Mouse (Mus musculus): ENCODE data around the gene Actr5. TPM values are rescaled to one million over a fixed set of nuclear protein-coding genes. Genes with fewer than 3 reads are reported as not detected.

Actr5 gene
- polyA plus RNA-seq (2015; fragmentation: Nextera tagmentation; extraction: Ambion mirVana): 11.3 and 12.3 TPM in 2 replicates

DNA sequence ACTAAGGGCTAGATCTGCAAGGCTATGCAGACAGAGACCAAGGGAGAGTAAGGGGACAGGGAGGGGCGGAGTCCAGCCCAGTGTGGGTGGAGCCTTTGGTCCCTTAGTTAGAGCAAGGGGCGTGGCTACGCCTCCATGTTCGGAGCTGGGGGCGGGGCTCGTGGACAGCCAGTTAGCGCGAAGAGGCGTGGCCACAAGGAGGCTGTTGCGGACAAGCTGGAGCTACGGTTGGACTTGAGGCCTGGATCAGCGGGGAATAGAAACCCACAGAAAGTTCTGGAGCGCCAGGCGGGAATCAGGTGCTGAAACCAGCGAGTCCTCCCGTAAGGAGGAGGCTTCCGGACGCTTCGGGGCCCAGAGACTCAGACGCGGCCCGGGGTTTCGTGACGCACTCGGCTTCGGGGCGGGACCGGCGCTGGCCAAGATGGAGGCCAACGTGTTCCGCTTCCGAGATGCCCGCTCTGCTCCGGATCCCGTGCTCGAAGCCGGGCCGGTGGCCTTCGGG lies at the start of gene Actr5:
Gene Actr5 (plus strand): TSS at position 171 of the 505 bp plus-strand sequence.
- Histone ChIP-seq H3K4me2 (ENCODE audit: low read length) (peak within 1 kb of the TSS; percentile 93), H3K27ac (ENCODE audit: low read length) (peak within 1 kb of the TSS; percentile 88), H3K4me3 (replicated peaks; ENCODE audit: low read length) (peak within 1 kb of the TSS; percentile 93), H3K9me3 (ENCODE audit: control insufficient read depth, low read length) (no peaks in the 10 kb centered on the region), H3K9ac (replicated peaks; ENCODE audit: low read depth, low read length) (peak within 1 kb of the TSS; percentile 82), H3K4me1 (replicated peaks; ENCODE audit: control insufficient read depth, insufficient read depth, low read length) (peaks cover 16% of the 10 kb centered on the region), H3K36me3 (ENCODE audit: control insufficient read depth, insufficient read depth) (peaks cover 3% of the 10 kb centered on the region; the same call in 1 of the 2 replicates), H3K27me3 (replicated peaks; ENCODE audit: control insufficient read depth, insufficient read depth, low read length) (peaks cover 5% of the 10 kb centered on the region; the same call in 1 of the 2 replicates)
- ATAC-seq: peak; percentile 91
- 0% methylated on average over 39 of the region's 39 CpGs for WGBS

GRCm38 (mm10) chr2:158579979-158580378 lies 44.7 kb upstream of the Actr5 start:
- Histone ChIP-seq H3K9ac (replicated peaks; ENCODE audit: low read depth, low read length) (no peak overlapping the region), H3K27me3 (replicated peaks; ENCODE audit: control insufficient read depth, insufficient read depth, low read length) (0 out of 2 replicates have a peak, but pooled peaks cover 2% of the 10 kb centered on the region), H3K4me2 (ENCODE audit: low read length) (no peak overlapping the region), H3K9me3 (ENCODE audit: control insufficient read depth, low read length) (no peaks in the 10 kb centered on the region), H3K4me1 (replicated peaks; ENCODE audit: control insufficient read depth, insufficient read depth, low read length) (peaks cover 3% of the 10 kb centered on the region), H3K27ac (ENCODE audit: low read length) (no peak overlapping the region), H3K4me3 (replicated peaks; ENCODE audit: low read length) (no peak overlapping the region), H3K36me3 (ENCODE audit: control insufficient read depth, insufficient read depth) (no peaks in the 10 kb centered on the region; the same call in 1 of the 2 replicates)
- ATAC-seq: no peak
- WGBS: 21% methylated on average over 4 of the region's 4 CpGs

- H3K4me1 ChIP-seq (replicated peaks; ENCODE audit: control insufficient read depth, insufficient read depth, low read length): peaks cover 23% of the 10 kb centered on the region
- H3K27ac ChIP-seq (ENCODE audit: low read length): no peak overlapping the region
- no peak overlapping the region for H3K4me2 ChIP-seq (ENCODE audit: low read length)
- no peaks in the 10 kb centered on the region for H3K36me3 ChIP-seq (ENCODE audit: control insufficient read depth, insufficient read depth)
- H3K27me3 ChIP-seq (replicated peaks; ENCODE audit: control insufficient read depth, insufficient read depth, low read length): peaks cover 4% of the 10 kb centered on the region; the same call in 1 of the 2 replicates
- no peak for ATAC-seq
- H3K4me3 ChIP-seq (replicated peaks; ENCODE audit: low read length): no peak overlapping the region
- WGBS: 11% methylated on average over 12 of the region's 12 CpGs
- H3K9me3 ChIP-seq (ENCODE audit: control insufficient read depth, low read length): no peaks in the 10 kb centered on the region
- 0 out of 2 replicates have a peak overlapping the region, but pooled peaks have one; percentile 3 for H3K9ac ChIP-seq (replicated peaks; ENCODE audit: low read depth, low read length)
These were observed 39.9 kb upstream of the Actr5 start for GRCm38 (mm10) chr2:158584621-158585358.

DNA sequence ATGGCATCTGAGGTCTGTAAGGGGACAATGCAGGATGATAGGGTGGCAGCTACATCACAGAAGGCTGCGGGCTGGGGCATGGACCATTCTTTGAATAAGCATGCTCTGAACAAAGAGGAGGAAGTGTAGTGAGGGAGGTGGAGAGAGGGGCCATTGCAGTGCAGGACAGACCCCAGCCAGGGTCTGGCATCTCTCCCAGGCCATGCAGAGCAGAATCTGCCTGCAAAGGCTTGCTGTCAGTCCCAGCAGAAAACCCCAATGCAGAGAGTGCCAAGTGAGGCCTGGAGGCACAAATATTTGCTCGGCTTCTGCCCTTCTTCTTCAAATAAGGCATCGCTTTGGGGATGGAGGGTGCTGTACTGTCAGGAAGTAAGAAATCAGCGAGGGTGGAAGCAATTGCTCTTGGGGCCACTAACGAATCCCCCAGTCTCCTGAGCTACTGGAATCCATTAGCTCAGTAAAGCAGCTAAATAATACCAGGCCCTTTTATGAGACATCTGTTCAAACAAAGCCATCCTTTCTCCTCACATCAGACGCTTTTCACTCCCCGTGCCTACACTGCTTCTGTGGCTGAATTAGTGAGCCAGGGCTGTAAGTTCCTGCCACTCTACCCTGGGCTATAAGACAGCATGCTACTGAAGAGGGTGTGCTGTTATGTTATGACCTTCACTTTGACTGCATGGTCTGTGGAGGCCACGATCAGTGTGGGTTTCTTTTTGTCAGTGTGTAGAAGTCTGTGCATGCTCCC lies 36.0 kb upstream of the Actr5 start:
- Histone ChIP-seq H3K36me3 (ENCODE audit: control insufficient read depth, insufficient read depth) (no peaks in the 10 kb centered on the region), H3K4me1 (replicated peaks; ENCODE audit: control insufficient read depth, insufficient read depth, low read length) (peaks cover 40% of the 10 kb centered on the region), H3K9ac (replicated peaks; ENCODE audit: low read depth, low read length) (peak overlapping the region; percentile 35; the same call in 1 of the 2 replicates), H3K4me2 (ENCODE audit: low read length) (peak overlapping the region; percentile 5; the same call in 1 of the 2 replicates), H3K27me3 (replicated peaks; ENCODE audit: control insufficient read depth, insufficient read depth, low read length) (peaks cover 4% of the 10 kb centered on the region; the same call in 1 of the 2 replicates), H3K4me3 (replicated peaks; ENCODE audit: low read length) (no peak overlapping the region), H3K9me3 (ENCODE audit: control insufficient read depth, low read length) (no peaks in the 10 kb centered on the region), H3K27ac (ENCODE audit: low read length) (peak overlapping the region; percentile 94)
- peak; percentile 83 for ATAC-seq
- 7% methylated on average over 8 of the region's 8 CpGs for WGBS

GRCm38 (mm10) chr2:158590495-158590894 lies 34.2 kb upstream of the Actr5 start:
- 39% methylated on average over 3 of the region's 3 CpGs for WGBS

GRCm38 (mm10) chr2:158591286-158591685 lies 33.4 kb upstream of the Actr5 start:
- Histone ChIP-seq H3K27me3 (replicated peaks; ENCODE audit: control insufficient read depth, insufficient read depth, low read length) (no peaks in the 10 kb centered on the region), H3K4me2 (ENCODE audit: low read length) (no peak overlapping the region), H3K4me3 (replicated peaks; ENCODE audit: low read length) (no peak overlapping the region), H3K27ac (ENCODE audit: low read length) (no peak overlapping the region), H3K9me3 (ENCODE audit: control insufficient read depth, low read length) (no peaks in the 10 kb centered on the region), H3K4me1 (replicated peaks; ENCODE audit: control insufficient read depth, insufficient read depth, low read length) (peaks cover 52% of the 10 kb centered on the region), H3K9ac (replicated peaks; ENCODE audit: low read depth, low read length) (no peak overlapping the region), H3K36me3 (ENCODE audit: control insufficient read depth, insufficient read depth) (no peaks in the 10 kb centered on the region)
- WGBS: 56% methylated on average over 5 of the region's 5 CpGs
- no peak for ATAC-seq

More at GRCm38 (mm10) chr2:158590495-158590894, 34.2 kb upstream of the Actr5 start:
- Histone ChIP-seq H3K4me3 (replicated peaks; ENCODE audit: low read length) (no peak overlapping the region), H3K27ac (ENCODE audit: low read length) (no peak overlapping the region; the same call in 1 of the 2 replicates), H3K4me2 (ENCODE audit: low read length) (no peak overlapping the region), H3K9ac (replicated peaks; ENCODE audit: low read depth, low read length) (no peak overlapping the region), H3K9me3 (ENCODE audit: control insufficient read depth, low read length) (no peaks in the 10 kb centered on the region), H3K36me3 (ENCODE audit: control insufficient read depth, insufficient read depth) (no peaks in the 10 kb centered on the region), H3K4me1 (replicated peaks; ENCODE audit: control insufficient read depth, insufficient read depth, low read length) (peaks cover 45% of the 10 kb centered on the region), H3K27me3 (replicated peaks; ENCODE audit: control insufficient read depth, insufficient read depth, low read length) (no peaks in the 10 kb centered on the region)
- ATAC-seq: no peak

- H3K27me3 ChIP-seq (replicated peaks; ENCODE audit: control insufficient read depth, insufficient read depth, low read length): no peaks in the 10 kb centered on the region
- ATAC-seq: no peak
- no peak overlapping the region for H3K27ac ChIP-seq (ENCODE audit: low read length)
- no peak overlapping the region for H3K4me2 ChIP-seq (ENCODE audit: low read length)
- no peak overlapping the region for H3K4me3 ChIP-seq (replicated peaks; ENCODE audit: low read length)
- no peaks in the 10 kb centered on the region for H3K36me3 ChIP-seq (ENCODE audit: control insufficient read depth, insufficient read depth)
- WGBS: 76% methylated on average over 4 of the region's 4 CpGs
- H3K9me3 ChIP-seq (ENCODE audit: control insufficient read depth, low read length): no peaks in the 10 kb centered on the region
- H3K4me1 ChIP-seq (replicated peaks; ENCODE audit: control insufficient read depth, insufficient read depth, low read length): peaks cover 48% of the 10 kb centered on the region
- H3K9ac ChIP-seq (replicated peaks; ENCODE audit: low read depth, low read length): no peak overlapping the region
These were observed 31.3 kb upstream of the Actr5 start for GRCm38 (mm10) chr2:158593371-158593770.

DNA sequence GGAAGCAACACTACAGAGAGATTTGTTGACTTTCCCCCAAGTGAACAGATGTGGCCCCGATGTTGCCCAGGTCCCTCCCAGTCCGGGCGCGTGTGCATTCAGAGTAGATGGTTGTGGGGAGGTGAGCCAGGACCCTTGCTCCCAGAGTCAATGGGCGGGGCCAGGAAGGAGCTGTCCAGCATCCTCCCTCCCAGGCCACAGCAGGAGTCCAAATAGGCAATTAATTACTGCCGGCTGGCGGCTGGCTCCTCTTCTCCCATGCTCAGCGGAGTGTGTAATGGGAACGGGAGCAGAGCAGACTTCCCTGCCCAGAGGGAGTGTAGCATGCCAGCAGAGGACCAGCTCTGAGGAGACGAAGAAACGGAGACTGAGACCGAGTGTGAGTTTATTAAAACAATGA lies 29.6 kb upstream of the Actr5 start:
- Histone ChIP-seq H3K4me2 (ENCODE audit: low read length) (peak overlapping the region; percentile 40), H3K9me3 (ENCODE audit: control insufficient read depth, low read length) (no peaks in the 10 kb centered on the region), H3K9ac (replicated peaks; ENCODE audit: low read depth, low read length) (peak overlapping the region; percentile 33; the same call in 1 of the 2 replicates), H3K27me3 (replicated peaks; ENCODE audit: control insufficient read depth, insufficient read depth, low read length) (0 out of 2 replicates have a peak, but pooled peaks cover 3% of the 10 kb centered on the region), H3K4me3 (replicated peaks; ENCODE audit: low read length) (no peak overlapping the region), H3K27ac (ENCODE audit: low read length) (peak overlapping the region; percentile 68), H3K36me3 (ENCODE audit: control insufficient read depth, insufficient read depth) (no peaks in the 10 kb centered on the region), H3K4me1 (replicated peaks; ENCODE audit: control insufficient read depth, insufficient read depth, low read length) (peaks cover 38% of the 10 kb centered on the region)
- WGBS: 1% methylated on average over 12 of the region's 12 CpGs
- ATAC-seq: peak; percentile 73

DNA sequence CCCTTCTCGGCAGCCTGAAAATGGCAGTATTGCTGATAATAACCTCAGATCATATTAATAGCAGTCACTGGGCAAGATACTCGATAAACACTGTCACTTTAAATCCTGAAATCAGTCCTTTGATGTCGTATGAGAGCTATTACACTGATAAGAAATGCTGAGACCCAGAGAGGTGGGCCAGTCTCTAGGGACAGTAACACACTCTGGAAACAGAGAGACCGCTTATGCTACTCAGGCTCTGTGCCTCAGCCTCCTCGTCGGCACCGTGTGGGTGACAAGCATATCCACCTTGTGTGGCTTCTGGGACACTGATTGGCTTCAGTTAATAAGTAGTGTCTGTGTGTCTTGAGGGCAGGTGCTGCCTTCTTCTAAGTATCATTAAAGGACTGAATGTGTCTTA lies 29.1 kb upstream of the Actr5 start:
- no peaks in the 10 kb centered on the region for H3K9me3 ChIP-seq (ENCODE audit: control insufficient read depth, low read length)
- 0 out of 2 replicates have a peak, but pooled peaks cover 3% of the 10 kb centered on the region for H3K27me3 ChIP-seq (replicated peaks; ENCODE audit: control insufficient read depth, insufficient read depth, low read length)
- peak overlapping the region; percentile 33; the same call in 1 of the 2 replicates for H3K9ac ChIP-seq (replicated peaks; ENCODE audit: low read depth, low read length)
- H3K27ac ChIP-seq (ENCODE audit: low read length): peak overlapping the region; percentile 68
- no peak overlapping the region for H3K4me3 ChIP-seq (replicated peaks; ENCODE audit: low read length)
- 9% methylated on average over 7 of the region's 7 CpGs for WGBS
- ATAC-seq: no peak
- peaks cover 35% of the 10 kb centered on the region for H3K4me1 ChIP-seq (replicated peaks; ENCODE audit: control insufficient read depth, insufficient read depth, low read length)
- H3K36me3 ChIP-seq (ENCODE audit: control insufficient read depth, insufficient read depth): no peaks in the 10 kb centered on the region
- peak overlapping the region; percentile 40 for H3K4me2 ChIP-seq (ENCODE audit: low read length)
